Mouse (Mus musculus) cortical plate, adult 2 months (tissue): Measurements from ENCODE around the gene Psma7. TPM values are rescaled to one million over a fixed set of nuclear protein-coding genes. Genes with fewer than 3 reads are reported as not detected.

ENCODE experiments used
- H3K27ac ChIP-seq: fragments of 200-500 bp; 2 replicates; pipeline ENCODE4 v1.5.1; 2012; ENCODE audit warnings: low read length, control low read depth, inconsistent platforms; ENCODE audit not compliant: insufficient read depth
- H3K4me1 ChIP-seq: fragments of 200-500 bp; 2 replicates; pipeline ENCODE4 v1.6.1; 2011; ENCODE audit warnings: low read length; ENCODE audit not compliant: control insufficient read depth, insufficient read depth
- H3K4me3 ChIP-seq: fragments of 200-500 bp; 2 replicates; pipeline ENCODE4 v1.5.1; 2011; ENCODE audit warnings: mild to moderate bottlenecking, low read length, control low read depth; ENCODE audit not compliant: insufficient read depth
- CTCF ChIP-seq: fragments of 200-500 bp; IDR thresholded peaks from 2 replicates; pipeline ENCODE4 v1.5.1; 2011; ENCODE audit warnings: mild to moderate bottlenecking, control low read depth, low read length; ENCODE audit not compliant: insufficient read depth; ENCODE audit errors: extremely low read depth
- POLR2A ChIP-seq: fragments of 200-500 bp; IDR thresholded peaks from 2 replicates; pipeline ENCODE4 v1.6.1; 2011; ENCODE audit warnings: mild to moderate bottlenecking, low read length, control low read depth; ENCODE audit not compliant: insufficient read depth; ENCODE audit errors: extremely low read depth
- polyA plus RNA-seq: library from polyadenylated mRNA; depleted of rRNA; stranded (reverse); fragments of >200 nt; gene quantifications from 2 replicates; pipeline ENCODE4 v1.2.3, GENCODE M21; 2012; rRNA removed

Gene Psma7
- polyA plus RNA-seq, 1 experiment: 215 TPM

DNA sequence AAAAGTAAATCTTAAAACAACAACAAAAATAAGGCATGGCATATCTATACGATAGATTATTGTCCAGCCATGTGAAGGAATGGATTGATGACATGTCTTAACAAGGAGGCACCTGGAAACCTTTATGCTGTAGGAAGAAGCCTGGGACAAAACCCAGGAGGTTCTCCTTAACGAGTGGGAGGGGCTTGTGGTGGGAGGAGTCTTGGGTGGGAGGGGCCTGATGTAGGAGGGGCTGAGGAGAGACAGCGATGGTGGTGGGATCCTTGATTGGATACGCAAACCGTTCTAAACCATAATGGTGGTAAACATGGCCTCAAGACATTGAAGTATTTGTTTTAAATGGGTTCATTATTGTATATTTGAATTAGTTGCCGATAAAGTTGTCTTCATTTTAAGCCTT, 30.9 kb downstream of the Psma7 start:
- H3K27ac ChIP-seq: no peak overlapping the region
- TF ChIP-seq CTCF (no peak), POLR2A (no peak)
- no peaks in the 10 kb centered on the region for H3K4me1 ChIP-seq
- no peak overlapping the region for H3K4me3 ChIP-seq

DNA sequence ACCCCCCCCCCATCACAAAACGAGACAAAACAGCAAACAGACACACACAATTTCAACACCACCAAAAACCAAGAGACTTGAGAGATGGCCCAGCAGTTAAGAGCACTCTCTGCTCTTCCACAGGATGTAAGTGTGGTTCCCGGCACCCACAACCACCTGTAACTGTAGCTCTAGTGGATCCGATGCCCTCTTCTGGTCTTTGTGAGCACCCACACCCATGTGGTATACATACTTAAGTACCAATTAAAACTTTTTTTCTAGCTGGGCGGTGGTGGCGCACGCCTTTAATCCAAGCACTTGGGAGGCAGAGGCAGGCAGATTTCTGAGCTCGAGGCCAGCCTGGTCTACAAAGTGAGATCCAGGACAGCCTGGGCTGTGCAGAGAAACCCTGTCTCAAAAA, 31.5 kb downstream of the Psma7 start:
- TF ChIP-seq CTCF (no peak), POLR2A (no peak)
- Histone ChIP-seq H3K4me1 (no peaks in the 10 kb centered on the region), H3K27ac (no peak overlapping the region), H3K4me3 (no peak overlapping the region)

DNA sequence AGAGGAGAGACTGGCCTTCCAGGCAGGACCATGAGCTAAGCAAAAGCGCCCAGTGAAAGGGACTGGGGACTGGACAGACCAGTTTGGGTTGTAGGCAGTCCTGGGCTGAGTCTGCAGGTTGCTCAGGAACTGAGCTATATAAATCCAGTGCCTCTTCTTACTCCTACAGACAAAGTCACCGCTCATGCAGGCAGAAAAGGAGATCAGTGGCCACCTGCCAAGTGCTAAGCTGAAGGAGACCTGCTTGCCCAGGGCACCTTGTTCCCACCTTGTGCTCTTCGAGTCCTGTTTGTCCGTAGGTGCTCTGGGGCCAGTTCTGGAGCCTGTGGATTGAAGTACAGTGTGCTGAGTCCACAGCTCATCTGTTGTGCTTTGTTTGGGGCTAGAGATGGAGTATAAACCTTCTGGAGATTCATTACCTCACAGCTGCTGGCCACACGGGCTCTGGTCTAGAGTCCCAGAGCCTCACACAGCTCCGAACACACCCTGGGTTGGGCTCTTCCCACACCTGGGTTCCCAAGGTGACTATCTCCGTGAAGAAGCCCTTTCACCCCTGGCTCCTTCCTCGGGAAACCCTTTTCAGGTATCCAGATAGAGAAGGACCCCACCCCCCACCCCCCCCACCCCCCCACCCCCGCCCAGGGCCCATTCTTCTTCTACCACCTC, 35.7 kb downstream of the Psma7 start:
- Histone ChIP-seq H3K27ac (no peak overlapping the region), H3K4me1 (no peaks in the 10 kb centered on the region), H3K4me3 (no peak overlapping the region)
- TF ChIP-seq POLR2A: no peak
- no peak for TF ChIP-seq CTCF

DNA sequence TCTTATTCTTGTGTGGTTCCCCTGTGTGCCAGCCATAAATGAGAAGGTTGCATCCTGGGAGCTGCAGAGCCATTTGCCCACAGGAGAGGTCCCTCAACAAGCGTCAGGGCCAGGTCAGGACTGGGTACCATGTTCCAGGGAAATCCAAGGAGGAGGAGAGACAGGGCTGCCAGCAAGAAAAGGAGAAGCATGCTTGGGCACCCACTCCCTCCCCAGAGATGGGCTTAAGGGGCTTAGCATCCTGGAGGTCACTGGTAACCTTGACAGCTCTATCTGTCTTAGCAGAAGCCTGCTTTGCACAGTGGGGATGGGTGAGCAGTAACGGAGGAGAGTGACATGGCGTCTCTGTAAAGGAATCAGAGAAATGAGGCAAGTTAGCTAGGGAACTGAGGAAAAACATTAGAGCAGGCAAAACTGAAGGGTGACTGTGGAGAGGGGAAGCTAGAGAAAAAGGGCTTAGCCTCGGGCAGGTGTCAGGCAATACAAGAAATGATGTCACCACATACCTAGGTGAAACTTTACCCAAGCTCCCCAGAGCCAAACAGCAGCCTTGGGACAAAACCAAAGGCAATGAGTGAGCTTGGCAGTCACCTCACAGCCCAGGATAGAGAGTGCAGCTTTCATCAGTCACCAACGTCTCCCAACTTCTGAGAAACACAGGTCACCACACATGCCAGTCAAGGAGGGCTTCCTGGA, 36.4 kb downstream of the Psma7 start:
- TF ChIP-seq CTCF: no peak
- no peak for TF ChIP-seq POLR2A
- Histone ChIP-seq H3K4me1 (no peaks in the 10 kb centered on the region), H3K4me3 (no peak overlapping the region), H3K27ac (no peak overlapping the region)

DNA sequence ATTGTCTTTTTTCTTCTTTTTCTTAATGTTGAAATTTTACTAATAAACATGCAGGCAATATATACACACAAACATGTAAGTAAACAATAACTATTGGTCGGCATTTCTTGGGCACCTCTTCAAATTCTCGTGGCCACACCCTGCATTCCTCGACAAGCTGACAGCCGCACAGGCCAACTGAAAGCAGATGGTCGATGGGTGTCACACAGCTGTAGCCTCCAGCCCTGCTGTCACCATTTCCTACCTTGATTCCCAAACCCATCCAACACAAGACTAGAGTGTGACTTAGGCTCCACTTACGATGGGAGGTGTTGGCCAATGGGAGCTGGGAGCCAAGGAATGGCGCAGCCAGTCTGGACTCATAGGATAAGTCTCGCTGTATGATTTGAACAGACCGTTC, 40.6 kb downstream of the Psma7 start:
- H3K4me3 ChIP-seq: no peak overlapping the region
- no peaks in the 10 kb centered on the region for H3K4me1 ChIP-seq
- no peak overlapping the region for H3K27ac ChIP-seq
- TF ChIP-seq CTCF: no peak
- TF ChIP-seq POLR2A: no peak

DNA sequence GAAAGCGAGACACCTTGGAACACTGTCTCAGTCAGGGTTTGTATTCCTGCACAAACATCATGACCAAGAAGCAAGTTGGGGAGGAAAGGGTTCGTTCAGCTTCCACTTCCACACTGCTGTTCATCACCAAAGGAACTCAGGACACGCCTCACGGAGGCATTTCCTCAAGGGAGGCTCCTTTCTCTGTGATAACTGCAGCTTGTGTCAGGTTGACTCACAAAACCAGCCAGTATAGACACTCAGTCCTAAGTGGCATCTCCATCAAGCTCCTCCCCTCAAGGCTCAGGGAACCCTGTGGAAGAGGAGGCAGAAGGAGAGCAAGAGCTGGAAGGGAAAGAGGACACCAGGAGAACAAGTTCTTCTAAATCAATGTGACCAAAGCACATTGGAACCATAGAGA, 43.8 kb downstream of the Psma7 start:
- TF ChIP-seq CTCF: no peak
- no peak for TF ChIP-seq POLR2A
- Histone ChIP-seq H3K27ac (no peak overlapping the region), H3K4me3 (no peak overlapping the region), H3K4me1 (no peaks in the 10 kb centered on the region)

DNA sequence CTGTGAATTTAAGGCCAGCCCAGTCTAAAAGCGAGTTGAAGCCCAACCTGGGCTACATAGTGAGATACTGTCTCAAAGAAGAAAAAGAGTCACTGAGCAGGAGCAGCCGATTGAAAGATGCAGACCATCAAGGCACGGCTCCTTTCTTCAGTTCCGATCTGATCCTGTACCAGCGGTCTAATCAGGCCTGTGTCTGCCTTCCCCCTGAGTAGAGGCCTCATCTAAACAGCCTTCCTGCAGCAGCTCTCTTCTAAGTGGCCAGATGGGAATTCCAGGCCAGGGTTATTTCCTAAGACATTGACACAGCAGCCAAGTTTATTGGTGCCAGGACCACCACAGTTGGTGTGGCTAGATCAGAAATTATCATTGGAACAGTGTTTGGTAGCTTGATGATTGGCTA, 49.2 kb downstream of the Psma7 start:
- TF ChIP-seq CTCF (no peak), POLR2A (no peak)
- H3K4me1 ChIP-seq: no peaks in the 10 kb centered on the region
- H3K27ac ChIP-seq: no peak overlapping the region
- no peak overlapping the region for H3K4me3 ChIP-seq

DNA sequence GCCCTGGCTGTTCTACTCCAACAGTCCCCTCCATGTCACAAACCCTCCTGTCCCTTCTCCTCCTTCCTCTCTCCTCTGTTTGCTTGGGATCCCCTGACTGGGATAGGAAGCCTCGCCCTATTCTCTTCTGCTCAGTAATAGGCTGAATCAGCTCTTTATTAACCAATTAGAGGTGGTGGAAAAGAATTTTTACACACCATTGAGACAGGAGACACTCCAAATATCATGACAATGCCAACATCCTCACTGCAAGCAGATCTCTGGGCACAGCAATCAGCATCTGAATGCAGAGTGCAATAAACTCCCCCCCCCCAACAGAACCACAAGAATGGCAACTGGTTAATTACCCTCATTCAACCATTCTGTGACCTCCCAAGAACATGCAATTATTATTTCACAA, 53.1 kb downstream of the Psma7 start:
- TF ChIP-seq POLR2A: no peak
- TF ChIP-seq CTCF: no peak
- Histone ChIP-seq H3K4me3 (no peak overlapping the region), H3K4me1 (no peaks in the 10 kb centered on the region), H3K27ac (no peak overlapping the region)

DNA sequence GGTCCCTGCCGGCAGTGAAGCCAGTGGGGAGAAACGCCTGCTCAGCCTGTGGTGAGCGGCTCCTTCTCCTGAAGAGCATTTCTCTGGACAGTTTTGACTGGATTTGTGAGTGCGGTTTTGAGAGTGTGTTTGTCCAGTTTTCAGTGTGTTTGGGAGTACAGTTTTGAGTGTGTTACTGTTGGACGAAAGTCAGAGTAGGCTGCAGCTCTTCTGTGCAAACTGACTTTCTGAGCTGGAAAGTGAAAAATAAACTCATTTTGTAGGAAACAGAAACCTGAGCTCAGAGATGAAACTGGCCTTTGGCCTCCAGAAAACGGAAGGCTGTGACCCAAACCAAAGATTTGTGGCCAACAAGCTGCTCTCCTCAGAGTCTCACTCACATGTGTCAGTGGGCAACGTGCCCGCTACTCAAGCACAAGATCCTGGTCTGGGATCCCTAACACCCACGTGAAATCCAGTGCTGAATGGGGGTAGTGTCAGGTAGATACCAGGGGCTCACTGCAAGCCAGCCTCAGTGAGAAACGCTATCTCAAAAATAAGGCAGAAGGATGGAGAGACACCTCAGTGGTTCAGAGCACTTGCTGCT, 55.7 kb downstream of the Psma7 start:
- H3K4me3 ChIP-seq: no peak overlapping the region
- TF ChIP-seq POLR2A (no peak), CTCF (no peak)
- no peaks in the 10 kb centered on the region for H3K4me1 ChIP-seq
- H3K27ac ChIP-seq: no peak overlapping the region

Other genes starting within 250 kb of the Psma7 start
- 10.9 and 11.0 TPM in 2 replicates for gene Taf4, start 65.8 kb downstream of the Psma7 start, polyA plus RNA-seq
- 78.0 and 80.6 TPM in 2 replicates for gene Lsm14b, start 17.4 kb downstream of the Psma7 start, polyA plus RNA-seq
- 30.9 and 33.8 TPM in 2 replicates for gene Ss18l1, start 76 bp upstream of the Psma7 start, polyA plus RNA-seq
- 27.4 and 28.4 TPM in 2 replicates for gene Mtg2, start 28.2 kb upstream of the Psma7 start, polyA plus RNA-seq
- 83.6 and 103 TPM in 2 replicates for gene Hrh3, start 62.1 kb upstream of the Psma7 start, polyA plus RNA-seq
- 45.3 and 48.2 TPM in 2 replicates for gene Osbpl2, start 76.9 kb upstream of the Psma7 start, polyA plus RNA-seq
- gene Adrm1, start 129.1 kb upstream of the Psma7 start, polyA plus RNA-seq: 89.8 and 92.1 TPM in 2 replicates
- gene Lama5, start 183.4 kb upstream of the Psma7 start, polyA plus RNA-seq: 6.0 and 6.2 TPM in 2 replicates
- 2,462 and 2,522 TPM in 2 replicates for gene Rps21, start 214.9 kb upstream of the Psma7 start, polyA plus RNA-seq
- gene Cables2, start 231.1 kb upstream of the Psma7 start, polyA plus RNA-seq: 35.7 and 40.0 TPM in 2 replicates
- gene Rbbp8nl, start 247.4 kb upstream of the Psma7 start, polyA plus RNA-seq: not detected in 2 replicates